Mouse (Mus musculus): ENCODE results near the gene Hdac11.

Gene Hdac11

DNA sequence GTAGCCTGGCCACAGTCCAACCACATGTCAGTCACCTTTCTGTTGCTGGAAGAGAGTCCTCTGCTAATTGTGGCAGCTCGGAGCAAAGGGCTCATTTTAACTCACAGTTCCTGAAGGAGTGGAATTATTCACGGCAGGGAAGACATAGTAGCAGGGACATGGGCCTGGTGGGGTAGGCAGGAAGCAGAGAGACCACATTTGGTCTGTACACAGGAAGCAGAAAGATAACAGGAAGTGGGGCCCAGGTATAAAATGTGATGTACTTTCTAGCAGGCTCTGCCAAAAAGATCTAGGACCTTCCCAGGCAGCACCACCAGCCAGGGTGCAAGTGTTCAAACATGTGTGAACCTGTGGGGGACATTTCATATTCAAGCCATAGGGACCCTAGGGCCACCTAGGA, 15.9 kb downstream of the Hdac11 start:
- WGBS, result 53% methylated on average over 2 of the region's 2 CpGs

DNA sequence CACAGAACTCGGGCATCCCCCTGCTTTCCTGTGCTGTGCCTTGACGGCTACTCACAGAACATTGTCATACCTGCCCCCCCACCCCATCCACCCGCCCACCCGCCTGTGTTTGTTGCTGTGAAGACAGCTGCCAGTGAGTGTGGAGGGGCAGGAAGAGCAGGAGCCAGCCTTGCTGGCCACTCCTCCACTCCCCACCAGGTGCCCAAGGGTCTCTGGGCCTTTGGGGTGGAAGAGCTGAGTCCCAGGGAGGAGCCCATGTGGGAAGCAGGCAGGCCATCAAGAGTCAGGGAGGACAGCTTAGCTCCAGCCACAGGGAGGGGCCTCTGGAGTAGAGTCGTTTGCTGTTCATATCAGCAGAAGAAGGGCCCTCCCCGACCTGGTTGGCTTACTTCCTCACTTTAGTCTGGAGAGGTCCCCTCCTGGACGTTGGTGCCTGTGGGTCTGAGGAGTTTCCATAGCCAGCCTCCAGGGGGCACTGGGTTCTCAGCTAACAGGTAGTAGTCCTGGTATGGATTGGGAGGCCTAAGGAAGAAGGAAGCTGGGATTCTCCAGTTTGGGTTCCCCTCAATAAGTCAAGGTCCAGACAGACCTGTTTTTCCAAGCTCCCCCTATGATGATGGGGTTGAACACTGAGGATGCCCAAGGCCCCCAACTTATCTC, 16.9 kb downstream of the Hdac11 start:
- WGBS, result 41% methylated on average over 7 of the region's 7 CpGs

GRCm38 (mm10) chr6:91174211-91174610, 17.7 kb downstream of the Hdac11 start:
- WGBS, result 71% methylated on average over 3 of the region's 3 CpGs

GRCm38 (mm10) chr6:91180767-91181171, 24.3 kb downstream of the Hdac11 start:
- 46% methylated on average over 9 of the region's 9 CpGs for WGBS

- 81% methylated on average over 2 of the region's 2 CpGs for WGBS
These were observed 24.9 kb downstream of the Hdac11 start for GRCm38 (mm10) chr6:91181320-91181719.

DNA sequence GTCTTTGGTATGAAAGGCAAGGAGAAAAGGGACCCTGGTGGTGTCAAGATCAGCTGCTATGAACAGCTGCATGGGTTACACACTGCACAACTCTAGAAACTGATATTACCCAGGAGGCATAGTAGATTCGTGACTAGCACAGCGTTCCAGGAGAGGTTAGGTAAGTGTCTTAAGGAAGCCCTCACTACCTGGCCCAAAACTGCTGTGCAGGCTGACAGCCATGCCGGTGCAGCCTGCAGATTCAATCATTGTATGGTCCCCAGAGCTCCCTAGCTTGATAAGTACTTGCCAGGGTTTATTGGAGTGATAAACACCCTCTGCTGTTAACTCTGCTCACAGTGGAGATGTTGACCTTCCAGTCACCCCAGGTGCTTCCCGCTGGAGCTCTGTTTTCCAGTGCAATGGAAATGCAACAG, 25.6 kb downstream of the Hdac11 start:
- 94% methylated on average over 4 of the region's 4 CpGs for WGBS

- WGBS, result 64% methylated on average over 1 of the region's 1 CpGs
These were observed 26.6 kb downstream of the Hdac11 start for GRCm38 (mm10) chr6:91183041-91183440.

DNA sequence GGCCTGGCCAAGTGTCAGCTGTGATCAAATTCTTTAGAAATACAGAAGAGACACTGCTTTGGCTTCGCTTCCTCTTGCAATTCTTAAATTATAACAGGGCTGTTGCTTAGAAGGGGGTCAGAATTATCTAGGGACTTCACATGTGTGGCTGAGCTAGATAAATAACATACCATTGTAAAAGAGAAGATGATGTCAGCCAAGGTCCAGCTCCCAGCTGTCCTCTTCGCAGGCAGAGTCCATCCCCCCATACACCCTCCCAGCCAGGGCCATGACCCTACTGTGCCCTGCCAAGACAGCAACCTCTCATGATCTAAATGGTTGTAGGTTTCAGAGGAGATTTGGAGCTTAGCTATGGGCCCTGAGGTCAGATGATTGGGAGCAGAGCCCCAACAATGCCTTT, 27.5 kb downstream of the Hdac11 start:
- WGBS, result 87% methylated on average over 2 of the region's 2 CpGs

DNA sequence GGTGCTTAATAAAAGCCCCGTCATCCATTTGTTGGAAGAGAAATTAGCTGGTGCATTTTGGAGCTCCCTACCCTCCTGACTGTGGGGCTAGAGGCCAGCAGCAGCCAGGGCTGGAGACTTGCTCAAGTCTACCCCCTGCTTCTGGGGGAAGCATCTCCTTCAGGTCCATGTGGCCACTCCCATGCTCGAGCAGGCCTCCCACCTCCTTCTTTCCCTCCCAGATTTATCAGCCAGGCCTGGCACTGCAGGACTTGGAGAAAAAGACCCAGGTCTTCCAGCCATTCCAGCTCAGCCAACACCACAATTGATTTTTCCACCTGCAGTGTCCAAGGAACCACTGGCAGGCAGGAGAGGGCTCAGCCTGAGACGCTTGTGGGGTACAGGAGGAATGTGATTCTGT, 28.3 kb downstream of the Hdac11 start:
- 83% methylated on average over 3 of the region's 3 CpGs for WGBS

DNA sequence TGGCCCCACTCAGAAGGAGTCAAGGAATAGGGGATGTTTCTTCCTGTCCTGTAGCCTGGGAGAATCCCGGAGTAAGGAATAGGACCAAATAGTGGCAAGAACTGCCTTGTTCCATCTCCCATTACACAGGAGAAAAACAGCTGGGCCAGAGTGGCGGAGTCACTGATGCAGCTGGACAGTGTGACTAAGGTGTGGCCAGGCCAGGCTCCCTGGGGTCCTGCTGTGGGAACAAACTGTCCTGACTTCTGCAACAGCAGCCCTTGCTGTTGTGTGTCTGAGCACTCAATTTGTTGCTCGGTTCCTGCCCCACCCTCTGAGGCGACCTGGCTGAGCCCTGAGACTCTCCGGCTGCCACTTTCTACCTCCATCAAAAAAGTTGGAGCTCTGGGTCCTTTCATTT, 29.0 kb downstream of the Hdac11 start:
- whole genome bisulfite sequencing, result 87% methylated on average over 5 of the region's 5 CpGs

DNA sequence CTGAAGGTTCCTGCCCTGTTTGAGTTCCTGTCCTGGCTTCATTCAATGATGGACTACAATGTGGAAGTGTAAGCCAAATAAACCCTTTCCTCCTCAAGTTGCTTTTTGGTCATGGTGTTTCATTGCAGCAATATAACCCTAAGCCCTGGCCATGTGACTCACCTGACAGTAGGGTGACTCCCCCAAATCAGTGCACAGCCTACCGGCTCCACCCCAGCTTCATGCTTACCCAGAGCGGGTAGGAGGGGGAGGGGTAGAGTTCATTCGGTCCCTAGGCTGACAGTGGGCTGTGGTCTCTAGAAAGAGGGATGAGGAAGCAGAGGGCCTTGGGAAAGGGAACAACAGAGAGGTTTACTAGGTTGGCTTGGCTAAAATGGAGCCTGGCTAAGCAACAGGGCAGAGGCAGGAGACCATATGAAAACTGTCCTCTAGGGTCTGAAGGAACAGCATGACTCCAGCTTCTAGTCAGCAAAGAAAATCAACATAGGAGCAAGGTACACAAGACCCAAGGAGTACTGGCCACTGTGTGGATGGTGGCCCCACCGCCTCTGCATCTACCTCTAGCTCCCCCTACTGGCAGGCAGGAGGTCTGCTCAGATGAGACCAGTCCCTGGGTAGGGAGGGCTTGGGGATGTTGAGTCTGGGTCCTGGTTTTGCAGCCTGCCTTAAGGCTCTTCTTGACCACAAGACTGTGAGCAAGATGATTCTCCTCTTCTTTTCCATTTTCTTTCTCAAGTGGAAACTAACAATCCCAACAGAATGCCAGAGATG, 29.9 kb downstream of the Hdac11 start:
- WGBS, result 71% methylated on average over 4 of the region's 4 CpGs

- 56% methylated on average over 6 of the region's 6 CpGs for WGBS
These were observed 30.5 kb downstream of the Hdac11 start for GRCm38 (mm10) chr6:91186934-91187333.

GRCm38 (mm10) chr6:91187871-91188270, 31.4 kb downstream of the Hdac11 start:
- 40% methylated on average over 3 of the region's 3 CpGs for WGBS

GRCm38 (mm10) chr6:91189971-91190370, 33.5 kb downstream of the Hdac11 start:
- 87% methylated on average over 6 of the region's 6 CpGs for WGBS

DNA sequence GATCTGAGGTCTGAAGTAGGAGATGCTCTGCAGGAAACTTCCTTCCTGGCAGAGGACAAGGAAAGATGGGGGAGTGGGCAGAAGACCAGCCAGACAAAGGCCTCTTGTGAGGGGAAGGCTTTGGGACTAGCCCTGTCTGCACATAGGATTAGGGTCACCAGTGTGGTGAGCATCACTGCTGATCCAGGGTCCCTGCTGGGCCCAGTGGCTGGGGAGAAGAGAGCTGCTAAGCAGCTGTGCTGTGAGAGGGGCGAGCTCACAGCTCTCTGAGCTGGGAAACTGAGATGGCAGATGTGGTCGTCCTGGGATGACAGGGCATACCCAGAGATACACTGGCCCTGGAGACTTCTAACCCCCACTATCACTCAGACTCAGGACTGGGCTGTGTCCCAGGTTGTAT, 35.0 kb downstream of the Hdac11 start:
- WGBS, result 89% methylated on average over 2 of the region's 2 CpGs

DNA sequence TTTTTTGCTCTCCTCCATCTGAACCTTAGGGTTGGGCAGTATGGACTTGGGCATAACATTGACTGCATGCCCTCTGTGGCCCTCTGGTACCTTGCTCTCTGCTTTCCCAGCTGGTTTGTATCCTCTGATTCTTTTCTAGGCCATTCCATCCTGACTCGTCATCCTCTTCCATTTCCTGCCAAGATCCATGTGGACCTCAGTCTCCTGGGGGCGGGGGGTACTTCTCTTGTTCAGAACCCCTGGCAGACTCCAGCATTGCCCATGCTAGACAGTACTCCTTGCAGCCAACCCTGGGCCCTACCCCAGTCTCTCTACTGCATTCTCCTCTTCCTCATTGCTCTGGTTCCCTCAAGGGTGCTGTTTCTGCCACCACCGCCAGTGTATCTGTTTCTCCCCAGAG, 36.0 kb downstream of the Hdac11 start:
- 79% methylated on average over 3 of the region's 3 CpGs for WGBS

DNA sequence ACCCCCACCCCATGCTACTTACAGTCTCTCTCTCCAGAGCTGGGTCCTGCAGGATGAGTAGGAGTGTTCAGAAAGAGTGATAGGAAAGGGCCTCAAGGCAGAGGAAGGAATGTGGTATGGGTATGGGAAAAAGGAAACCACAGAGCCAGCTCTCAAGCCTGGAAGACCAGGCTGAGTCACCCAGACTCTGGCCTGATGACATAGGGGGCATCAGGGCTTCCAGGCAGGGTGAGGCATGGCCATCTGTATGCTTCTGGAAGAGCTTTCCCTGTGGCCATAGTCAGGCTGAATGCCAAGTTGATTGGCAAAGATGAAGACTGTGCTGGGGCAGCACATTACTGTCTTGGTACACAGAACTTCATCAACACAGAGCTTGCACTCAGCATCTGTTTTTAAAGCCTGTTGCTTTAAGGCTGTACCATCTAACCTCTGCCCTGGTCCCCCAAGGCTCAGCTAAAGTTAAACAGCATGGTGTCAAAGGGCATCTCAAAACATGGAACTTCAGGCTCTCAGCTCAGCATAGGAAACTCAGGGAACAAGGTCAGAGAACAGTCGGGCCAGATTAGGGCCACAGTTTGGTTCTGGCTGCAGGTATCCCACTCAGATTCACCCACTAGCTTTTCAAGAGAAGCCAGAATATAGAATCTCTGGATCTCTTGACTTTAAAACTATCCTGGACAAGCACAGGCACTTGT, 36.5 kb downstream of the Hdac11 start:
- WGBS, result 82% methylated on average over 1 of the region's 1 CpGs

GRCm38 (mm10) chr6:91198456-91198855, 42.0 kb downstream of the Hdac11 start:
- 70% methylated on average over 2 of the region's 2 CpGs for WGBS

- 55% methylated on average over 8 of the region's 8 CpGs for WGBS
These were observed 44.1 kb downstream of the Hdac11 start for GRCm38 (mm10) chr6:91200429-91201188.

DNA sequence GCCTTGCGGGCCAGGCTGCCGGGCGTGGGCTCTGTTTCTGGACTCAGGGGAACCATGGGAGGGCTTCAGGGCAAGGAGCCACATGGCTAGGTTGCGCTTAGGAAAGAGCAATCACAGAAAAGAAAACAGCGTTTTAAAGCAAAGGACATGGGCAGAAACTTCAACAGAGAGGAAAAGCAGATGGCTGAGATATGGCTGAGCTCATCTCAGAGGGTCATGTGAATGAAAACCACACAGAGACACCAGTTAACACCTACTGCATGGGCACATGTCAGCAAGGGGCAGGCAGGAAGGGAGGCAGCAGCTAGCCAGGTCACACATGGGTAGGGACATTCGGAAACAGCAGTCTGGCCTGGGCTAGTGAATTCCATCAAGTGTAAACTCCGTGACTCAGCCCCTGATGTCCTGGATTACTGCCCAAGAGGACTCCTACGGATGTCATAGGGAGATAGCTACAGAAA, 45.4 kb downstream of the Hdac11 start:
- 64% methylated on average over 8 of the region's 8 CpGs for WGBS

GRCm38 (mm10) chr6:91202571-91202970, 46.1 kb downstream of the Hdac11 start:
- 86% methylated on average over 4 of the region's 4 CpGs for WGBS

GRCm38 (mm10) chr6:91205346-91205745, 48.9 kb downstream of the Hdac11 start:
- WGBS, result 86% methylated on average over 3 of the region's 3 CpGs

Measured in cerebral cortex, adult 2 months (tissue).